Mouse (Mus musculus) brain, adult 2 months (tissue): ENCODE data around the gene Unkl.

ENCODE experiments used
- DNase-seq: peaks from one replicate; pipeline ENCODE4 v3.0.0; 2011; ENCODE audit warnings: low read depth, low spot score

Gene Unkl

GRCm38 (mm10) chr17:25255110-25255509 is 66.9 kb downstream of the Unkl start:
- DNase-seq: no peak

GRCm38 (mm10) chr17:25256140-25256754 is 68.0 kb downstream of the Unkl start, which contains the start of gene Baiap3:
TSS of gene Baiap3 (minus strand) at chr17:25256364.
- DNase-seq: no peak

- DNase-seq: peak; percentile 47
These were observed 69.6 kb downstream of the Unkl start for GRCm38 (mm10) chr17:25257804-25258261.

GRCm38 (mm10) chr17:25264453-25264852 is 76.3 kb downstream of the Unkl start:
- DNase-seq: peak; percentile 76

GRCm38 (mm10) chr17:25270795-25271335 is 82.7 kb downstream of the Unkl start:
- no peak for DNase-seq

- no peak for DNase-seq
These were observed 84.1 kb downstream of the Unkl start for GRCm38 (mm10) chr17:25272326-25272725.

GRCm38 (mm10) chr17:25272951-25273705 is 84.9 kb downstream of the Unkl start:
- peak; percentile 97 for DNase-seq

- DNase-seq: peak; percentile 99
These were observed 85.7 kb downstream of the Unkl start for GRCm38 (mm10) chr17:25273706-25274501.

GRCm38 (mm10) chr17:25274571-25275346 is 86.6 kb downstream of the Unkl start, which contains the start of gene Ube2i:
TSS of gene Ube2i (minus strand) at chr17:25274622.
- DNase-seq: no peak

- DNase-seq: no peak
These were observed 87.6 kb downstream of the Unkl start for GRCm38 (mm10) chr17:25275833-25276232.

GRCm38 (mm10) chr17:25282133-25282532 is 93.9 kb downstream of the Unkl start:
- DNase-seq: peak; percentile 32
